Mouse (Mus musculus) right cerebral cortex, postnatal 25 days (tissue): ENCODE data around the gene Ndufc2.

Experiments
- DNase-seq: peaks from one replicate; pipeline ENCODE4 v3.0.0; 2022

Ndufc2 gene

GRCm38 (mm10) chr7:97387561-97388147, 12.1 kb upstream of the Ndufc2 start:
- no peak for DNase-seq

- DNase-seq: no peak
Measured at GRCm38 (mm10) chr7:97388541-97388940, 11.3 kb upstream of the Ndufc2 start.

GRCm38 (mm10) chr7:97391293-97392078, 8.3 kb upstream of the Ndufc2 start:
- DNase-seq: no peak

GRCm38 (mm10) chr7:97392079-97392445, 7.7 kb upstream of the Ndufc2 start:
- DNase-seq: no peak

GRCm38 (mm10) chr7:97394375-97394774, 5.4 kb upstream of the Ndufc2 start:
- no peak for DNase-seq

GRCm38 (mm10) chr7:97398943-97399342, 860 bp upstream of the Ndufc2 start:
- DNase-seq: no peak

- DNase-seq: no peak
Measured at GRCm38 (mm10) chr7:97407145-97407544, 7.3 kb downstream of the Ndufc2 start.

- no peak for DNase-seq
Measured at GRCm38 (mm10) chr7:97411106-97411505, 11.3 kb downstream of the Ndufc2 start.

- DNase-seq: no peak
Measured at GRCm38 (mm10) chr7:97411575-97411974, 11.8 kb downstream of the Ndufc2 start.

- DNase-seq: no peak
Measured at GRCm38 (mm10) chr7:97413981-97414380, 14.2 kb downstream of the Ndufc2 start.

GRCm38 (mm10) chr7:97414426-97414825, 14.6 kb downstream of the Ndufc2 start:
- no peak for DNase-seq

- no peak for DNase-seq
Measured at GRCm38 (mm10) chr7:97414915-97415687, 15.3 kb downstream of the Ndufc2 start.

- no peak for DNase-seq
Measured at GRCm38 (mm10) chr7:97416473-97416872, 16.7 kb downstream of the Ndufc2 start.

GRCm38 (mm10) chr7:97416906-97417777, 17.3 kb downstream of the Ndufc2 start, which contains the start of gene Thrsp:
Gene Thrsp, minus strand, starts transcription at chr7:97417730.
- peak; percentile 51 for DNase-seq

- DNase-seq: no peak
Measured at GRCm38 (mm10) chr7:97418717-97419116, 18.9 kb downstream of the Ndufc2 start.

- no peak for DNase-seq
Measured at GRCm38 (mm10) chr7:97419163-97419562, 19.4 kb downstream of the Ndufc2 start.

GRCm38 (mm10) chr7:97420406-97420805, 20.6 kb downstream of the Ndufc2 start:
- DNase-seq: no peak

- no peak for DNase-seq
Measured at GRCm38 (mm10) chr7:97420958-97421651, 21.3 kb downstream of the Ndufc2 start.

- no peak for DNase-seq
Measured at GRCm38 (mm10) chr7:97423754-97424153, 24.0 kb downstream of the Ndufc2 start.

- peak; percentile 82 for DNase-seq
Measured at GRCm38 (mm10) chr7:97424621-97425245, 24.9 kb downstream of the Ndufc2 start.

GRCm38 (mm10) chr7:97426566-97426965, 26.8 kb downstream of the Ndufc2 start:
- no peak for DNase-seq

- no peak for DNase-seq
Measured at GRCm38 (mm10) chr7:97427296-97427695, 27.5 kb downstream of the Ndufc2 start.
